Mouse (Mus musculus): Measurements from ENCODE around the gene Nav2. TPM values are rescaled to one million over a fixed set of nuclear protein-coding genes. Genes with fewer than 3 reads are reported as not detected.

The Nav2 gene
- polyA plus RNA-seq, 1 experiment from 2014 or later = 22.5 TPM

- H3K4me2 ChIP-seq (ENCODE audit: low read length) = no peak overlapping the region
- H3K36me3 ChIP-seq (ENCODE audit: control insufficient read depth, insufficient read depth, low read length) = peaks cover 6% of the 10 kb centered on the region
- no peak overlapping the region for H3K9ac ChIP-seq (replicated peaks; ENCODE audit: low read length)
- ATAC-seq (ENCODE audit: low FRiP score, low TSS enrichment) (no peak), DNase-seq (no peak)
- WGBS = 79% methylated on average over 4 of the region's 4 CpGs
- no peak overlapping the region for H3K27ac ChIP-seq (replicated peaks; ENCODE audit: low read depth, low read length)
- no peak overlapping the region for H3K4me3 ChIP-seq (replicated peaks; ENCODE audit: low read depth, low read length)
- peaks cover 26% of the 10 kb centered on the region for H3K4me1 ChIP-seq (ENCODE audit: control insufficient read depth, insufficient read depth, low read length)
- no peaks in the 10 kb centered on the region for H3K9me3 ChIP-seq (ENCODE audit: control insufficient read depth, low read length)
- H3K27me3 ChIP-seq (ENCODE audit: control insufficient read depth, insufficient read depth, low read length) = peaks cover 10% of the 10 kb centered on the region
Measured at GRCm38 (mm10) chr7:49488493-49489087, 580.1 kb downstream of the Nav2 start.

DNA sequence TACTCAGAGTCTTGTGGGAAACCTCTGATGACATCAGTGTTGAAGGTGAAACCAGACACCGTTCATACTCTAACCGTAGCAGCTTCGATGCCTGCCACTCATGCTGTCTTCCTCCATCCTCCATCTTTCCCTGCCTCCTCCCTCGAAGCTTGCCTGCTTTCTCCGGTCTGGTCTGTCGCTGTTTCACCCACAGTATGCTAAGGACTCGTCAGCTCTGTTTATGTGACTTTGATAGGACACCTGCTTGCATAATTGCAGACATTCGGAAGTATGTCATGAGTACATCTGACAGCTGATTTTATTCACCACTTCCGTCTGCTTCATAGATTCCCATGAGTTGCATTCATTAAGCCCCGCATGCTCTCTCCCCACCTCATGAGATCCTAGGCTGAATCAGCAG lies 582.3 kb downstream of the Nav2 start:
- Histone ChIP-seq H3K36me3 (ENCODE audit: control insufficient read depth, insufficient read depth, low read length) (peaks cover 6% of the 10 kb centered on the region), H3K4me2 (ENCODE audit: low read length) (no peak overlapping the region), H3K9ac (replicated peaks; ENCODE audit: low read length) (no peak overlapping the region), H3K9me3 (ENCODE audit: control insufficient read depth, low read length) (no peaks in the 10 kb centered on the region), H3K27ac (replicated peaks; ENCODE audit: low read depth, low read length) (no peak overlapping the region), H3K4me1 (ENCODE audit: control insufficient read depth, insufficient read depth, low read length) (peaks cover 10% of the 10 kb centered on the region), H3K27me3 (ENCODE audit: control insufficient read depth, insufficient read depth, low read length) (peaks cover 10% of the 10 kb centered on the region), H3K4me3 (replicated peaks; ENCODE audit: low read depth, low read length) (no peak overlapping the region)
- DNase-seq (no peak), ATAC-seq (ENCODE audit: low FRiP score, low TSS enrichment) (no peak)
- 59% methylated on average over 10 of the region's 10 CpGs for WGBS

DNA sequence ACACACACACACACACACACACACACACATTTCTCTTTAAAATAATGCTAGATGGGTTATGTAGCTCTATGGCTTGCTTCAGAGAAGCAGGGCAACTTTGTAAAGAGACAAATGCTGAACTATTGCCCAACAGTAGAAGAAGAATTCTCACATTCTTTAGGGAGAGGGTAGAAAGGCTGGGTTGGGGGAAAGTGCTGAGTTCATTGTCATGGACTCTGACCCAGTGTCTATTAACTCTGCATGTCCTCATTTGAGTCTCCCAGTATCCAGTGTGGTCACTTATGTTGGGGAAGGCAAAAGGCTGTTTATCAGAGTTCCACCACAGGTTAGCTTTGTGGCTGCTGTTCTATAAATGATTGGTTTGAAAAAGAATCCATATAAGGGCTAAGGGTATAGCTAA lies 584.1 kb downstream of the Nav2 start:
- H3K4me3 ChIP-seq (replicated peaks; ENCODE audit: low read depth, low read length) = no peak overlapping the region
- H3K4me1 ChIP-seq (ENCODE audit: control insufficient read depth, insufficient read depth, low read length) = peaks cover 18% of the 10 kb centered on the region
- no peak overlapping the region for H3K4me2 ChIP-seq (ENCODE audit: low read length)
- peaks cover 6% of the 10 kb centered on the region for H3K36me3 ChIP-seq (ENCODE audit: control insufficient read depth, insufficient read depth, low read length)
- H3K27ac ChIP-seq (replicated peaks; ENCODE audit: low read depth, low read length) = no peak overlapping the region
- 0 out of 2 replicates have a peak, but pooled peaks cover 6% of the 10 kb centered on the region for H3K27me3 ChIP-seq (ENCODE audit: control insufficient read depth, insufficient read depth, low read length)
- ATAC-seq (ENCODE audit: low FRiP score, low TSS enrichment) (no peak), DNase-seq (no peak)
- H3K9ac ChIP-seq (replicated peaks; ENCODE audit: low read length) = no peak overlapping the region
- H3K9me3 ChIP-seq (ENCODE audit: control insufficient read depth, low read length) = no peaks in the 10 kb centered on the region

GRCm38 (mm10) chr7:49493210-49493609 lies 584.7 kb downstream of the Nav2 start:
- Histone ChIP-seq H3K4me3 (replicated peaks; ENCODE audit: low read depth, low read length) (no peak overlapping the region), H3K9ac (replicated peaks; ENCODE audit: low read length) (no peak overlapping the region), H3K4me1 (ENCODE audit: control insufficient read depth, insufficient read depth, low read length) (peaks cover 18% of the 10 kb centered on the region), H3K36me3 (ENCODE audit: control insufficient read depth, insufficient read depth, low read length) (peaks cover 6% of the 10 kb centered on the region), H3K27me3 (ENCODE audit: control insufficient read depth, insufficient read depth, low read length) (0 out of 2 replicates have a peak, but pooled peaks cover 6% of the 10 kb centered on the region), H3K9me3 (ENCODE audit: control insufficient read depth, low read length) (no peaks in the 10 kb centered on the region), H3K27ac (replicated peaks; ENCODE audit: low read depth, low read length) (no peak overlapping the region), H3K4me2 (ENCODE audit: low read length) (no peak overlapping the region)
- DNase-seq (no peak), ATAC-seq (ENCODE audit: low FRiP score, low TSS enrichment) (no peak)
- WGBS = 88% methylated on average over 4 of the region's 4 CpGs

- no peak for ATAC-seq (ENCODE audit: low FRiP score, low TSS enrichment)
- Histone ChIP-seq H3K27me3 (ENCODE audit: control insufficient read depth, insufficient read depth, low read length) (no peaks in the 10 kb centered on the region), H3K4me3 (replicated peaks; ENCODE audit: low read depth, low read length) (no peak overlapping the region), H3K9ac (replicated peaks; ENCODE audit: low read length) (no peak overlapping the region), H3K4me1 (ENCODE audit: control insufficient read depth, insufficient read depth, low read length) (peaks cover 18% of the 10 kb centered on the region), H3K36me3 (ENCODE audit: control insufficient read depth, insufficient read depth, low read length) (peaks cover 6% of the 10 kb centered on the region), H3K4me2 (ENCODE audit: low read length) (no peak overlapping the region), H3K27ac (replicated peaks; ENCODE audit: low read depth, low read length) (no peak overlapping the region), H3K9me3 (ENCODE audit: control insufficient read depth, low read length) (no peaks in the 10 kb centered on the region)
- no peak for DNase-seq
- WGBS = 79% methylated on average over 6 of the region's 6 CpGs
Measured at GRCm38 (mm10) chr7:49494654-49495053, 586.1 kb downstream of the Nav2 start.

DNA sequence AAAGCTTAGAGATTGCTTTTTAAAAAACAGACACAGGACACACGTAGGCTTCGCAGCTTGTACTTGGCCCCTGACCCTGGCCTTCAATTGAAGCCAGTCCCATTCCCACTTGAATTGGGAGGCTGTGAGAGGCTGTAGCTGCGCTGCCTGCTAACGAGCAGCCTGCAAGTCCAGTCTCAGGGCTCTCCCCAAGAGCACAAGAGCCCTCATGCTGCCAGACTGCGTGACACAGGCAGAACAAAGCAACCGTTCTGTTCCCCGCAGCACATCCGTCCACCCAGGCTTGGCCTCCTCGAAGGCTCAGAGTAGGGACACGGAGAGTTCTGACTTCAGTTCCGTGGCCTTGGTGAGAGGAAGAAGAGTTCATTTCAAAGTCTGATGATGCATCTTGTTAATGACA lies 587.6 kb downstream of the Nav2 start:
- Histone ChIP-seq H3K27me3 (ENCODE audit: control insufficient read depth, insufficient read depth, low read length) (no peaks in the 10 kb centered on the region), H3K36me3 (ENCODE audit: control insufficient read depth, insufficient read depth, low read length) (peaks cover 6% of the 10 kb centered on the region), H3K4me1 (ENCODE audit: control insufficient read depth, insufficient read depth, low read length) (peaks cover 18% of the 10 kb centered on the region), H3K9ac (replicated peaks; ENCODE audit: low read length) (no peak overlapping the region), H3K27ac (replicated peaks; ENCODE audit: low read depth, low read length) (peak overlapping the region; percentile 41; the same call in 1 of the 2 replicates), H3K9me3 (ENCODE audit: control insufficient read depth, low read length) (no peaks in the 10 kb centered on the region), H3K4me3 (replicated peaks; ENCODE audit: low read depth, low read length) (no peak overlapping the region), H3K4me2 (ENCODE audit: low read length) (no peak overlapping the region)
- 15% methylated on average over 11 of the region's 11 CpGs for WGBS
- DNase-seq (peak; percentile 54), ATAC-seq (ENCODE audit: low FRiP score, low TSS enrichment) (peak; percentile 49)

GRCm38 (mm10) chr7:49496766-49497425 lies 588.4 kb downstream of the Nav2 start:
- H3K4me2 ChIP-seq (ENCODE audit: low read length) = no peak overlapping the region
- H3K4me3 ChIP-seq (replicated peaks; ENCODE audit: low read depth, low read length) = no peak overlapping the region
- H3K27me3 ChIP-seq (ENCODE audit: control insufficient read depth, insufficient read depth, low read length) = no peaks in the 10 kb centered on the region
- ATAC-seq (ENCODE audit: low FRiP score, low TSS enrichment) = no peak
- DNase-seq = peak; percentile 32
- peaks cover 18% of the 10 kb centered on the region for H3K4me1 ChIP-seq (ENCODE audit: control insufficient read depth, insufficient read depth, low read length)
- H3K27ac ChIP-seq (replicated peaks; ENCODE audit: low read depth, low read length) = 0 out of 2 replicates have a peak overlapping the region, but pooled peaks have one; percentile 41
- 44% methylated on average over 13 of the region's 13 CpGs for WGBS
- H3K36me3 ChIP-seq (ENCODE audit: control insufficient read depth, insufficient read depth, low read length) = peaks cover 4% of the 10 kb centered on the region; the same call in 1 of the 2 replicates
- no peak overlapping the region for H3K9ac ChIP-seq (replicated peaks; ENCODE audit: low read length)
- H3K9me3 ChIP-seq (ENCODE audit: control insufficient read depth, low read length) = no peaks in the 10 kb centered on the region

GRCm38 (mm10) chr7:49497426-49497892 lies 588.9 kb downstream of the Nav2 start:
- H3K27ac ChIP-seq (replicated peaks; ENCODE audit: low read depth, low read length) = no peak overlapping the region

GRCm38 (mm10) chr7:49499598-49499997 lies 591.1 kb downstream of the Nav2 start:
- ATAC-seq (ENCODE audit: low FRiP score, low TSS enrichment) = no peak
- no peaks in the 10 kb centered on the region for H3K27me3 ChIP-seq (ENCODE audit: control insufficient read depth, insufficient read depth, low read length)
- no peak overlapping the region for H3K9ac ChIP-seq (replicated peaks; ENCODE audit: low read length)
- no peak overlapping the region for H3K27ac ChIP-seq (replicated peaks; ENCODE audit: low read depth, low read length)
- no peaks in the 10 kb centered on the region for H3K9me3 ChIP-seq (ENCODE audit: control insufficient read depth, low read length)
- H3K4me2 ChIP-seq (ENCODE audit: low read length) = no peak overlapping the region
- WGBS = 96% methylated on average over 6 of the region's 6 CpGs
- no peak for DNase-seq
- H3K36me3 ChIP-seq (ENCODE audit: control insufficient read depth, insufficient read depth, low read length) = no peaks in the 10 kb centered on the region
- peaks cover 23% of the 10 kb centered on the region for H3K4me1 ChIP-seq (ENCODE audit: control insufficient read depth, insufficient read depth, low read length)
- no peak overlapping the region for H3K4me3 ChIP-seq (replicated peaks; ENCODE audit: low read depth, low read length)

More at GRCm38 (mm10) chr7:49497426-49497892, 588.9 kb downstream of the Nav2 start:
- ATAC-seq (ENCODE audit: low FRiP score, low TSS enrichment) (no peak), DNase-seq (no peak)
- Histone ChIP-seq H3K4me1 (ENCODE audit: control insufficient read depth, insufficient read depth, low read length) (peaks cover 18% of the 10 kb centered on the region), H3K9me3 (ENCODE audit: control insufficient read depth, low read length) (no peaks in the 10 kb centered on the region), H3K4me2 (ENCODE audit: low read length) (no peak overlapping the region), H3K4me3 (replicated peaks; ENCODE audit: low read depth, low read length) (no peak overlapping the region), H3K27me3 (ENCODE audit: control insufficient read depth, insufficient read depth, low read length) (no peaks in the 10 kb centered on the region), H3K36me3 (ENCODE audit: control insufficient read depth, insufficient read depth, low read length) (peaks cover 4% of the 10 kb centered on the region; the same call in 1 of the 2 replicates), H3K9ac (replicated peaks; ENCODE audit: low read length) (no peak overlapping the region)
- WGBS = 63% methylated on average over 4 of the region's 4 CpGs
